Mouse (Mus musculus) lung, adult 18-20 months (tissue): ENCODE data around the gene Tbx15.
"Not testable (repeated sequence)": the region's sequence is repeated elsewhere in the genome, so short reads cannot be mapped to it uniquely, and the experiment has no call there.

Experiments
- DNase-seq, 2 experiments: peaks; one replicate each; pipeline ENCODE4 v3.0.0; 2022; ENCODE audit warnings: mixed read lengths in 2 of 2

The Tbx15 gene

GRCm38 (mm10) chr3:99279718-99280117 is 39.5 kb downstream of the Tbx15 start:
- DNase-seq = no peak

- DNase-seq = no peak
These were observed 41.3 kb downstream of the Tbx15 start for GRCm38 (mm10) chr3:99281453-99281852.

GRCm38 (mm10) chr3:99288302-99288701 is 48.1 kb downstream of the Tbx15 start:
- peak in 1 of 2 experiments; percentile 1 for DNase-seq

GRCm38 (mm10) chr3:99290064-99290702 is 50.0 kb downstream of the Tbx15 start:
- DNase-seq = peak; percentile 10 to 24

DNA sequence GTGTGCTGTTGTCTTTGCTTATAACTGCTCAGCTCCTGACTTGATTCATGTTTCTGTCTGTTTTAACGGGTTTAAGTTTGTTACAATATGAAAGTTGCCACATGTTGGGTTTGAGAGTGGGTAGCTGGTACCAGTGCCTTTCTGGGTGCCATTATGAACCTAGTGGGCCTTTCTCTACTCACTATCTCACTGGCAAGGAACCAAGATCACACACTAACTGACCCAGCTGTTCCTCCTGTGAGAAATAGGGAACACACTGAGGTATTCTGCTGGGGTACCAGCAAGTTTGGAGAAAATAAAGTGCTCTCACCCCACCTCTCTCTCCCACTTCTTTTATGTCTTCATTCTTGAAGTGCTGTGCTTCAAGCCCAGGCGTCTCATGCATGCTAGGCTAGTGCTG is 50.7 kb downstream of the Tbx15 start:
- no peak for DNase-seq

DNA sequence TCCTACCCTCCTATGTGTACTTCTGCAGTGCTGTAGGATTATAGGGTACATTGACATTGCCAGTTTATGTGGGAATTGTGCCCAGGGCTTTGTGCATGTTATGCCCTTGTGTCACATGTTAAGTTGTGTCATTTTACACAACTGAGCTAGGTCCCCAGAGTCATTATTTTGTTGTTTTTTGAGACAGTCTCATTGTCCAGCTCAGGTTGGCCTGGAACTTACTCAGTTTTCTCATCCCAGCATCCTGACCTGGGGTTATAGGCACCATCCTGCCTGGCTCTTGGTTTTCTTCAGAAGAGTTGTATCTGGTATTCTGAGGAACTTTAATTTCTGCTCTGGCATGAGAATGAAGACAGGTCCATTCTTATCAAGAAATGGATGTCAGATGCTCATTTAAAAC is 51.2 kb downstream of the Tbx15 start:
- no peak for DNase-seq

DNA sequence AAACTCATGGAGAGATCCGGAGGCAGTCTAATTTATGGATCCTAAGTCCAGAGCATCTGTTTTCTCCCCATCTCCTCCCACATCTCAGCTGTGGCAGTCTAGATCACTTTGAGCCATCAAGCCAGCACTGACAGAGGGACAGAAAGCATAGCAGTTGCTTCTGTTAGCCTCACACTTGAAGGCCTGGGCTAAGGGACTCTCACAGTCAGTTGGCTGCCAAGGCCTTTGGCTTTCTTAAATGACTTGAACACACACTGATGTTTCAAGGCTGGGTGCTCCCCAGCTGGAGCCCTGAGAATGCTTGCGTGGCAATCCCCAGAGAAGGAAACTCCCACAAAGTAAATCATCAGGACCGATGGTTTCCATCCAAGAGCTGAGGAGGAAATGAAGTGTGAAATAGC is 52.4 kb downstream of the Tbx15 start:
- no peak for DNase-seq

DNA sequence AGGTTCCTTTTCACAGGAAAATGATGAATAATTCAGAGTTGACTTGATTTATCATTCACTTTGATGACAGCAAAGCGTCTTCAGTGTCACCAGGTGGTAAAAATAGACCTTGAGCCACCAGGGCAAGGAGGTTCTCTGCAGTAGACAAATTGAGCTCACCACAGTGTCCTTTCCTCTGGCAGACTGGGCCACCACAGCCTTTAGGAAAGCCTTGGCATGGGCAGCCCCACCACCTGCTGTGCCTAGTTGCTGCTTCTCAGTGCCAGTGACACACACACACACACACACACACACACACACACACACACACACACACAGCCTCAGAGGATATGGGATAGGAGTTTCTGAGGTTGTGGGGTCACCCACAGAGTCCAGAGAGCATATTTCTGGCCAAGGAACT is 54.0 kb downstream of the Tbx15 start:
- not testable (repeated sequence) for DNase-seq

DNA sequence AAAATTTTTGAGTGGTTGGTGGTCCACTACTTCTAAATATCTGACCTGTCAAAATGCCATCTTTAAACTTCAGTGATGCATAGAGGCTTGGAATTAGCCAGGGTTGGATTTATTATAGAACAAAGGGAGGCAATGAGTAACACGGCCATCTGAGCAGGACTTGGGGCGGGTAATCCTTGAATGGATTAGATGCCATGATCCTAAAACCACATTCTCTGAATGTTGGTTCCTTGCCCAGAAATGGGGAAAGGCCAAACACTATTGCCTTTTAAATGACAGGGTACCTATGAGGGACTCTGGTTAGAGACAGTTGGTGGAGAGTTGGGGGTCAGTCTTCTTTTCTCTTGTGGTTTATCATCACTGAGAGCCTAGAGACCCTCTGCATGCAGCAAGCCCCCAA is 55.1 kb downstream of the Tbx15 start:
- no peak for DNase-seq

DNA sequence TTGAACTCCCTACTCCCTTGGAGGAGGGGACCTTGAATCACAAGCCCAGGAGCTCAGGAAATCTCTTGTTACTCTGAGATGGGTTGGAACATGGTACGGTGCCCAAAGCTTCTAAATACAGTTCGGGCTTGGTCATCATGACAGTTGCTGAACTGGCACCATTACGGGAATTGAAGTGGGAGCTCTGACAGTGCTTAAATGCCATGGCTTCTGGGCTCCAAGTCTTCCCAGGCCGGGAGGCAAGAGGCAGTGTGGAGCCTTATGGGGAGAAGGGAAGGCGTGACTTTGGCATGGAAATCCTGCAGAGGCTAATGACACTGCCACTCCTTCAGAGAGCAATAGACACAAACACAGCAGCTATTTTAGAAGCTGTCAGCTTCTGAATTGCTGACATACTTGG is 56.0 kb downstream of the Tbx15 start:
- DNase-seq = no peak

GRCm38 (mm10) chr3:99300846-99301245 is 60.7 kb downstream of the Tbx15 start:
- DNase-seq = no peak

GRCm38 (mm10) chr3:99310877-99311276 is 70.7 kb downstream of the Tbx15 start:
- no peak for DNase-seq

GRCm38 (mm10) chr3:99311943-99312635 is 71.9 kb downstream of the Tbx15 start:
- DNase-seq = no peak

- DNase-seq = no peak
These were observed 82.2 kb downstream of the Tbx15 start for GRCm38 (mm10) chr3:99322345-99322744.

GRCm38 (mm10) chr3:99329316-99329715 is 89.1 kb downstream of the Tbx15 start:
- DNase-seq = peak; percentile 9 to 10

- no peak for DNase-seq
These were observed 90.9 kb downstream of the Tbx15 start for GRCm38 (mm10) chr3:99331086-99331485.

DNA sequence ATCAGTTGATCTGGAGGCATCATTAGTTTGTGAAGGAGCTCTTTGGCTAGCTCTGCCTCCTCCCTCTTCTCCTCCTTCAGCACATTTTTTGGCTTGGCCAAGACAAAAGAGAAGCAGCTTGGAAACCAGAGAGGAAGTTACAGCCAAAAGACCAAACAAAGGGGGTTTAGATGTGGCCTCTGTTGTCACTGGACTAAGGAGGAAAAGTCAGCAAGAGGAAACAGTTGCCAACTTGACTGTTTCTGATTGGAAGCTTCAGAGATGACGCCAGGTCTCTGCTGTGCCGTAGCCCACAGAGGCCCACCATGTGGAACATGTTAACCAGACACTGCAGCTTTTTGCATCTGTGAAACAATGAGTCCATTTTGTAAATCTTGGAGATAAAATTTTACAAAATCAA is 96.7 kb downstream of the Tbx15 start:
- DNase-seq = no peak

DNA sequence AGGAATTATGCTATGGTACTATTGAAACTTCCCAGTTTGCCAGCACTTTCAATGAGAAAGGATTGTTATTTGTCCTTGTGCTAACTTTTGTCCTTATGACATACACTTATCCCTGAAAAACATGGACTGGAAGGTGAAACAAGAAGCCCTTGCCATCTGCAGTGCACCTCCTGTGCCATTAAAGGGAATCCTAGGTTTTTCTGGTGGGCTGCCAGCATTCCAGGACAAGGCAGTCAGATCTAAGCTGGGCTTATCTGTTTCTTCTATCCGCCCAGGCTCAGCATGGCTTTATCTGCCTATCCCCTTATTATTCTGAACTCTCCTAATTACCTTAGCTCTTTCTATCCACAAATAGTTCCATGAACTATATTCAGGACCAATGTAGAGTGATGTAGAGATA is 98.6 kb downstream of the Tbx15 start:
- no peak for DNase-seq

DNA sequence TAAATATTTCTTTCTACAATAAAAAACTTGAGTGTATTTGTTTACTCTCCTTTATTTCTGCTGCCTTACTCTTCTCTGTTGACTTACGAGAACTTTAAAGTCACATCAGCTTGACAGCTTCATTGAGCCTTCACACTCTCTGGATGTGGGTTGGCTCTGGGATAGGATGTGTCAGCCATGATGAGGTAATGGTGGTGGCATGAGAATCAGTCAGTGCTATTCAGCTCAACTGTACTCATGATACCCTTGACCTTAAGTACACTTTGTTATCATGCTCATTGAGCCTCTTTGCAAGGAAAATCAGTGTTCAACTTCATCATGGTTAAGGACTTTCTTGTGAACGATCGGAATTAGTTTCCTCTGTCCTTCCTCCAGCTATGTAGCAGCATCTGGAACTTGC is 99.8 kb downstream of the Tbx15 start:
- no peak for DNase-seq

- no peak for DNase-seq
These were observed 139.6 kb downstream of the Tbx15 start for GRCm38 (mm10) chr3:99379616-99380250.

DNA sequence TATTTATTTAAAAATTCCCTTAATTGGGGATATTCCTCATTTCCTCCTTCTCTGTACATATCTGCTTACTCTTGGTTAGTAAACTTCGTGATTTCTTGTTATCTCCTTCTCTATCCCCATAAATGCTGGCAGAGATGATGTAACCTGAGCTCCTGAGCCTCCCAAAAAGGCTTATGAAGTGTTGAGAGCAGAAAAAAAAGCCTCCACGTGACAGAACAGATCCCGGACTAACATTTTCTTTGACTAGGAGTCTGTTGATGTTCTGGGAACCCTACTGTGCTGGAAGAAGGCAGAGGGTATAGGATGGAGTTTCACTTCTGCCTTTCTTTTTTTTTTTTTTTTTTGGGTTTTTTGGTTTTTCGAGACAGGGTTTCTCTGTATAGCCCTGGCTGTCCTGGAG is 146.9 kb downstream of the Tbx15 start:
- no peak for DNase-seq
